Mouse (Mus musculus): Measurements from ENCODE around the gene Gm47985. TPM values are rescaled to one million over a fixed set of nuclear protein-coding genes. Genes with fewer than 3 reads are reported as not detected.

Gm47985 gene
- polyA plus RNA-seq, 1 experiment from 2014 or later, result 1.1 TPM

- Histone ChIP-seq H3K36me3 (no peaks in the 10 kb centered on the region), H3K27ac (replicated peaks) (no peak overlapping the region), H3K9me3 (no peaks in the 10 kb centered on the region), H3K4me2 (replicated peaks) (no peak overlapping the region), H3K27me3 (no peaks in the 10 kb centered on the region), H3K4me1 (peaks cover 13% of the 10 kb centered on the region), H3K9ac (replicated peaks) (no peak overlapping the region), H3K4me3 (no peak overlapping the region)
- WGBS, result 85% methylated on average over 3 of the region's 3 CpGs
- no peak for ATAC-seq (ENCODE audit: low FRiP score, low read depth)
Observed at GRCm38 (mm10) chr1:151232346-151232745, 50.0 kb downstream of the Gm47985 start.

DNA sequence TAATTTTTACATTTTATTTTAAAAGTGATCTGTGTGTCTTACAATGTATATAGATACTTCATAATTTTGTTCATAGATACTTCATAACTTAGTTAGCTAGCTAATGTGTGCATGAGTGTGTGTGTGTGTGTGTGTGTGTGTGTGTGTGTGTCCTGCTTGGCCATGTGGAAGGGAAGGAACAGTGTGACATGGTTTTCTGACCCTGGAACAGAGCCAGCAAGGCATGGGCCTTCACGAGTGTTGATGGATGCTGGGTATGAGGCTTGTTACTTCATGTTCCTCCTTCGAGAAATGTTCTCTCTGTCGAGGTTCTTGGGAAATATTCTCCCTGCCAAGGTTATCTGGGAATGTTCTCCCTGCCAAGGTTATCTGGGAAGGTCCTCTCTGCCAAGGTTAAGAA, 51.4 kb downstream of the Gm47985 start:
- H3K4me2 ChIP-seq (replicated peaks), result no peak overlapping the region
- H3K4me1 ChIP-seq, result peaks cover 13% of the 10 kb centered on the region
- no peak for ATAC-seq (ENCODE audit: low FRiP score, low read depth)
- H3K9ac ChIP-seq (replicated peaks), result no peak overlapping the region
- H3K4me3 ChIP-seq, result no peak overlapping the region
- no peaks in the 10 kb centered on the region for H3K27me3 ChIP-seq
- H3K27ac ChIP-seq (replicated peaks), result no peak overlapping the region
- H3K36me3 ChIP-seq, result no peaks in the 10 kb centered on the region
- H3K9me3 ChIP-seq, result no peaks in the 10 kb centered on the region
- 93% methylated on average over 3 of the region's 3 CpGs for WGBS

Other genes with a start within 250 kb of the Gm47985 start
- gene Hmcn1, start 189.1 kb upstream of the Gm47985 start, polyA plus RNA-seq (2016; fragmentation: Nextera tagmentation; extraction: Ambion mirVana), result 4.4 and 6.5 TPM in 2 replicates
- gene Gm8947, start 9.8 kb downstream of the Gm47985 start, polyA plus RNA-seq (2016; fragmentation: Nextera tagmentation; extraction: Ambion mirVana), result not detected in 2 replicates
- gene Gm47995, start 15.9 kb downstream of the Gm47985 start, polyA plus RNA-seq (2016; fragmentation: Nextera tagmentation; extraction: Ambion mirVana), result not detected in 2 replicates
- not detected in 2 replicates for gene 3110040M04Rik, start 21.6 kb downstream of the Gm47985 start, polyA plus RNA-seq (2016; fragmentation: Nextera tagmentation; extraction: Ambion mirVana)
- gene Gm47996, start 27.6 kb downstream of the Gm47985 start, polyA plus RNA-seq (2016; fragmentation: Nextera tagmentation; extraction: Ambion mirVana), result 0.34 TPM in 1 of 2 replicates, not detected in the other
- 367 and 379 TPM in 2 replicates for gene Ivns1abp, start 161.9 kb downstream of the Gm47985 start, polyA plus RNA-seq (2016; fragmentation: Nextera tagmentation; extraction: Ambion mirVana)
- 28.5 and 32.9 TPM in 2 replicates for gene Swt1, start 245.9 kb downstream of the Gm47985 start, polyA plus RNA-seq (2016; fragmentation: Nextera tagmentation; extraction: Ambion mirVana)
- gene Trmt1l, start 246.0 kb downstream of the Gm47985 start, polyA plus RNA-seq (2016; fragmentation: Nextera tagmentation; extraction: Ambion mirVana), result 66.7 and 68.1 TPM in 2 replicates

Measured in midbrain, embryonic 12.5 days (tissue).